Mouse (Mus musculus) WW6 (cell line): ENCODE results near the gene Gabbr2.

Experiments
- DNase-seq: peaks from one replicate; pipeline ENCODE4 v3.0.0-alpha.2; 2013; ENCODE audit warnings: low read depth, low spot score

Gabbr2 gene

GRCm38 (mm10) chr4:46718624-46719023 lies 273.0 kb downstream of the Gabbr2 start:
- no peak for DNase-seq

- DNase-seq = no peak
Measured at GRCm38 (mm10) chr4:46717156-46717555, 274.5 kb downstream of the Gabbr2 start.

- no peak for DNase-seq
Measured at GRCm38 (mm10) chr4:46716361-46716760, 275.3 kb downstream of the Gabbr2 start.

GRCm38 (mm10) chr4:46710523-46710922 lies 281.1 kb downstream of the Gabbr2 start:
- DNase-seq = no peak

- DNase-seq = no peak
Measured at GRCm38 (mm10) chr4:46710018-46710417, 281.7 kb downstream of the Gabbr2 start.

- no peak for DNase-seq
Measured at GRCm38 (mm10) chr4:46709492-46709891, 282.2 kb downstream of the Gabbr2 start.

GRCm38 (mm10) chr4:46705739-46706138 lies 285.9 kb downstream of the Gabbr2 start:
- DNase-seq = no peak

GRCm38 (mm10) chr4:46703146-46703545 lies 288.5 kb downstream of the Gabbr2 start:
- DNase-seq = no peak

- no peak for DNase-seq
Measured at GRCm38 (mm10) chr4:46700223-46700651, 291.4 kb downstream of the Gabbr2 start.

GRCm38 (mm10) chr4:46696467-46696866 lies 295.2 kb downstream of the Gabbr2 start:
- DNase-seq = no peak

- no peak for DNase-seq
Measured at GRCm38 (mm10) chr4:46690565-46690964, 301.1 kb downstream of the Gabbr2 start.

- DNase-seq = no peak
Measured at GRCm38 (mm10) chr4:46690023-46690420, 301.7 kb downstream of the Gabbr2 start.

- no peak for DNase-seq
Measured at GRCm38 (mm10) chr4:46689397-46690022, 302.2 kb downstream of the Gabbr2 start.

- DNase-seq = no peak
Measured at GRCm38 (mm10) chr4:46688213-46688832, 303.4 kb downstream of the Gabbr2 start.

GRCm38 (mm10) chr4:46684160-46684559 lies 307.5 kb downstream of the Gabbr2 start:
- no peak for DNase-seq

GRCm38 (mm10) chr4:46676646-46677045 lies 315.0 kb downstream of the Gabbr2 start:
- DNase-seq = no peak

- no peak for DNase-seq
Measured at GRCm38 (mm10) chr4:46675992-46676391, 315.7 kb downstream of the Gabbr2 start.

GRCm38 (mm10) chr4:46675272-46675785 lies 316.3 kb downstream of the Gabbr2 start:
- no peak for DNase-seq

- DNase-seq = no peak
Measured at GRCm38 (mm10) chr4:46668620-46669019, 323.1 kb downstream of the Gabbr2 start.

- DNase-seq = no peak
Measured at GRCm38 (mm10) chr4:46666420-46666819, 325.3 kb downstream of the Gabbr2 start.

GRCm38 (mm10) chr4:46665371-46665774 lies 326.3 kb downstream of the Gabbr2 start:
- peak; percentile 84 for DNase-seq

- no peak for DNase-seq
Measured at GRCm38 (mm10) chr4:46664123-46665009, 327.3 kb downstream of the Gabbr2 start.
